Mouse (Mus musculus) heart, postnatal 10 days (tissue): ENCODE data around the gene Zcchc4. TPM values are rescaled to one million over a fixed set of nuclear protein-coding genes. Genes with fewer than 3 reads are reported as not detected.
A peak's percentile ranks its signal among the peaks of the same experiment; 100 is the strongest.
"Not testable (repeated sequence)": the region's sequence is repeated elsewhere in the genome, so short reads cannot be mapped to it uniquely, and the experiment has no call there.

Experiments
- DNase-seq, 2 experiments: peaks; one replicate each; pipeline ENCODE4 v3.0.0; 2021
- intact Hi-C: fragments of 180-260 bp; cut with DNase I; formaldehyde crosslinking; loops from one replicate; pipeline ENCODE4 v1.15.1; 2025
- total RNA-seq, 2 experiments: library from RNA; stranded (reverse); gene quantifications; 2 replicates each; pipeline ENCODE4 v1.2.3; 2021

Zcchc4 gene
- total RNA-seq, result 1 to 10 TPM; 6.3 to 7.8 TPM

GRCm38 (mm10) chr5:52775237-52775636 lies at the start of gene Zcchc4:
TSS of gene Zcchc4 (plus strand) at chr5:52775409.
- no peak for DNase-seq
- intact Hi-C loops, result no loop called here

GRCm38 (mm10) chr5:52727747-52728146 lies 47.5 kb upstream of the Zcchc4 start:
- intact Hi-C loops, result no loop called here
- no peak for DNase-seq

- DNase-seq, result no peak
- intact Hi-C loops, result no loop called here
Observed at GRCm38 (mm10) chr5:52732811-52733210, 42.4 kb upstream of the Zcchc4 start.

- intact Hi-C loops, result no loop called here
- no peak for DNase-seq
Observed at GRCm38 (mm10) chr5:52736046-52736445, 39.2 kb upstream of the Zcchc4 start.

GRCm38 (mm10) chr5:52741391-52742111 lies 33.7 kb upstream of the Zcchc4 start, which contains the start of gene Pi4k2b:
TSS of gene Pi4k2b (plus strand) at chr5:52741574.
- peak; percentile 83 to 88 for DNase-seq
- intact Hi-C loops, result loop anchor here (5.0 kb wide), 2 partner anchors 69 to 81 kb away; no protein-coding TSS in a partner anchor

- peak; percentile 60 to 63 for DNase-seq
- intact Hi-C loops, result loop anchor here (5.0 kb wide), 2 partner anchors 70 to 80 kb away; no protein-coding TSS in a partner anchor
Observed at GRCm38 (mm10) chr5:52742112-52742813, 32.9 kb upstream of the Zcchc4 start.

- DNase-seq, result no peak
- intact Hi-C loops, result loop anchor here (5.0 kb wide), 2 partner anchors 71 to 79 kb away; no protein-coding TSS in a partner anchor
Observed at GRCm38 (mm10) chr5:52743231-52743630, 32.0 kb upstream of the Zcchc4 start.

- intact Hi-C loops, result no loop called here
- DNase-seq, result no peak
Observed at GRCm38 (mm10) chr5:52746920-52747319, 28.3 kb upstream of the Zcchc4 start.

GRCm38 (mm10) chr5:52748732-52749131 lies 26.5 kb upstream of the Zcchc4 start:
- DNase-seq, result peak; percentile 10 to 12

GRCm38 (mm10) chr5:52753146-52753545 lies 22.1 kb upstream of the Zcchc4 start:
- intact Hi-C loops, result no loop called here
- no peak for DNase-seq

More at GRCm38 (mm10) chr5:52748732-52749131, 26.5 kb upstream of the Zcchc4 start:
- intact Hi-C loops, result no loop called here

GRCm38 (mm10) chr5:52754196-52754595 lies 21.0 kb upstream of the Zcchc4 start:
- no peak for DNase-seq
- intact Hi-C loops, result no loop called here

GRCm38 (mm10) chr5:52755337-52755736 lies 19.9 kb upstream of the Zcchc4 start:
- intact Hi-C loops, result no loop called here
- no peak for DNase-seq

- DNase-seq, result no peak
- intact Hi-C loops, result no loop called here
Observed at GRCm38 (mm10) chr5:52755989-52756388, 19.2 kb upstream of the Zcchc4 start.

- intact Hi-C loops, result no loop called here
- no peak for DNase-seq
Observed at GRCm38 (mm10) chr5:52762586-52762985, 12.6 kb upstream of the Zcchc4 start.

- no peak for DNase-seq
- intact Hi-C loops, result no loop called here
Observed at GRCm38 (mm10) chr5:52774267-52774666, 942 bp upstream of the Zcchc4 start.

- DNase-seq, intact Hi-C loops: not testable (repeated sequence)
Observed at GRCm38 (mm10) chr5:52776466-52777354, 1.5 kb downstream of the Zcchc4 start.

- peak; percentile 85 to 90 for DNase-seq
- intact Hi-C loops, result loop anchor here (5.0 kb wide), 2 partner anchors 50 to 110 kb away; partner anchors contain the start of gene Anapc4
Observed at GRCm38 (mm10) chr5:52782523-52783250, 7.5 kb downstream of the Zcchc4 start.

GRCm38 (mm10) chr5:52783251-52783620 lies 8.0 kb downstream of the Zcchc4 start:
- intact Hi-C loops, result loop anchor here (5.0 kb wide), 2 partner anchors 49 to 111 kb away; partner anchors contain the start of gene Anapc4
- no peak for DNase-seq

- intact Hi-C loops, result loop anchor here (5.0 kb wide), 2 partner anchors 48 to 112 kb away; partner anchors contain the start of gene Anapc4
- DNase-seq, result no peak
Observed at GRCm38 (mm10) chr5:52783957-52784356, 8.7 kb downstream of the Zcchc4 start.
